ENCODE assay signal across 8 mouse cellular contexts in the genomic region with DNA sequence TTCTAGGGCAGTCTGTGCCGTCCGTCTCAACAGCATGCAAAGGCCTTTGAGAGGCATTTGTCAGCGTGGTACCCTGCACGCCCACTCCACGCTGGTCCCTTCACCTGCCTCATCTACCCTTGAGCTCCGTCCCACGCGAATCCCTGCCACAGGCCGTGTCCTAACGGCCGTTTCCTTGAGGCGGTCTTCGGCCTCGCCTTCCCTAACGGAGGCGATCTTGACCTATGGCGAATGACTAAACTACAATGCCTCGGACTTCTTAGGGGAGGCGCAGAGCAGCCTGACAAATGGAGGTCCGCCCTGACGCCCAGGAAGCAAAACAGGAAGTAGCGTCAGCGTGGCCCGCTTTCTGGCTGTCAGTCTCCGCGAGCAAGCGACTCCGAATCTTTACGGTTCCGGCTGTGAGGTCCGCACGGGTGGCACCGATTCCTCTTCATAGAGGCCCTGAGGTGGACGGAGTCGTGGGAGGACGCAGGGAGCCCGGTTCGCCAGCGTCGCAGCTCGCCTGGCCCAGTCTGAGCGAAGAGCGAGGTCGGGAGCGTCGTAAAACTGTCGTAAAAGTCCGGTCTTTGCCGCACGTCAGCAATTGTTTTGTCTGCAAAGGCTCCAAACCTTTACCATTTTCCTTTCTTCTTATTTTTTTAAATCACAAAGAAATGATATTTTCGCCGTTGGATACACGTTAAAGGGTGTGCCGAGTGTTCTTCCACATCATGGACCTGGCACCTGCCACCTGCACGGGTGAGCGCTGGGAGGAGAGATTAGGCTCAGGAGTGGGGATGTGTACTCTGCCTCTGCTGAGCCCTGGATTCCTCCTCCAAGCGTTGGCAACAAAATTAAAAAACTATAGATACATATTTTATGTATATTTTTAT. TPM values are rescaled to one million over a fixed set of nuclear protein-coding genes. Genes with fewer than 3 reads are reported as not detected.
A peak's percentile ranks its signal among the peaks of the same experiment; 100 is the strongest.
DNase-seq lines count a peak whose midpoint lies in the region; ATAC-seq and TF ChIP-seq lines count a peak whose summit lies in the region.

No protein-coding gene starts in this region.

- intact Hi-C loops in heart, postnatal 25 days (cut with DNase I), result loop anchor here (1.0 to 10.0 kb wide), 2 partner anchors 26 to 113 kb away; a partner anchor contains a TSS

- peak; percentile 57; the same call in 1 of the 2 replicates for TF ChIP-seq POLR2A in lung, adult 2 months (IDR thresholded peaks at IDR 0.05; ENCODE audit: borderline replicate concordance, extremely low read depth, low read depth, low read length)

- ATAC-seq in forebrain, embryonic 15.5 days (replicated peaks), result peak; percentile 89
- ATAC-seq in neutrophil, adult 5-6 weeks (ENCODE audit: extremely low read depth, insufficient number of reproducible peaks, low FRiP score, poor library complexity, severe bottlenecking), result peak; percentile 95

- peak overlapping the region; percentile 99 for H3K9ac ChIP-seq in ES-E14 (ENCODE audit: insufficient read depth, low read depth, low read length, poor library complexity, severe bottlenecking)
- H3K9ac ChIP-seq in forebrain, embryonic 15.5 days (replicated peaks), result peak overlapping the region; percentile 93

- H3K27me3 ChIP-seq in forebrain, embryonic 15.5 days, result no peaks in the 10 kb centered on the region

- TF ChIP-seq CTCF in lung, adult 2 months (IDR thresholded peaks at IDR 0.05; ENCODE audit: insufficient read depth, low read length), result no peak

- H3K27ac ChIP-seq in ES-E14 (ENCODE audit: insufficient read depth, low read depth, low read length, poor library complexity, severe bottlenecking), result peak overlapping the region; percentile 92
- peak overlapping the region; percentile 99 for H3K27ac ChIP-seq in forebrain, embryonic 15.5 days (replicated peaks)

- no peaks in the 10 kb centered on the region for H3K36me3 ChIP-seq in ES-E14 (ENCODE audit: control insufficient read depth, insufficient read depth, low read length, poor library complexity, severe bottlenecking)
- peaks cover 8% of the 10 kb centered on the region; the same call in 1 of the 2 replicates for H3K36me3 ChIP-seq in forebrain, embryonic 15.5 days

- in situ Hi-C loops in ES-E14 (cut with MboI; ENCODE audit: low sequenced_read_pairs in 2 of 2, unreplicated experiment in 2 of 2), result no loop called here

- no peaks in the 10 kb centered on the region for H3K9me3 ChIP-seq in ES-E14 (ENCODE audit: control insufficient read depth, insufficient read depth, low read depth, low read length)
- H3K9me3 ChIP-seq in forebrain, embryonic 15.5 days, result no peaks in the 10 kb centered on the region

- peaks cover 0 to 4% of the 10 kb centered on the region in 2 experiments; a peak in 1 of 4 replicates for H3K4me1 ChIP-seq in ES-E14 (ENCODE audit: control insufficient read depth in 2 of 2, insufficient read depth in 2 of 2, low read length in 2 of 2, poor library complexity in 1 of 2)
- H3K4me1 ChIP-seq in forebrain, embryonic 15.5 days, result peaks cover 12% of the 10 kb centered on the region
- H3K4me1 ChIP-seq in lung, adult 2 months (ENCODE audit: control insufficient read depth, insufficient read depth, low read length), result no peaks in the 10 kb centered on the region

- peak overlapping the region; percentile 68 for H3K4me2 ChIP-seq in forebrain, embryonic 15.5 days (replicated peaks)

- peak overlapping the region; percentile 98 to 99 for H3K4me3 ChIP-seq in ES-E14 (ENCODE audit: insufficient read depth in 1 of 2, low read depth in 1 of 2, low read length in 2 of 2, poor library complexity in 1 of 2, severe bottlenecking in 1 of 2)
- peak overlapping the region; percentile 80 for H3K4me3 ChIP-seq in forebrain, embryonic 15.5 days
- H3K4me3 ChIP-seq in lung, adult 2 months (replicated peaks; ENCODE audit: extremely low read depth, low read depth, low read length), result peak overlapping the region; percentile 91

- DNase-seq in ES-E14 (ENCODE audit: low read depth, low spot score), result peak; percentile 81
- peak; percentile 87 for DNase-seq in cerebellum, adult 11-12 months
- DNase-seq in heart, postnatal 25 days (ENCODE audit: low spot score), result peak; percentile 76
- peak; percentile 85 to 91 for DNase-seq in layer of hippocampus, adult 18-20 months (ENCODE audit: low spot score in 2 of 2)
- peak; percentile 94 for DNase-seq in lung, adult 2 months
- DNase-seq in thymus, adult 18-20 months, result peak; percentile 70 to 84

- under 1% methylated on average over 57 of the region's 57 CpGs for WGBS in forebrain, embryonic 15.5 days
- WGBS in lung, adult 2 months, result under 1% methylated on average over 57 of the region's 57 CpGs

TF ChIP-seq in ES-E14, 5 proteins besides CTCF, POLR2A, EP300 and RAD21:
- no peak for TF ChIP-seq ZNF384 (IDR thresholded peaks at IDR 0.05; ENCODE audit: low read depth, low read length)
- TF ChIP-seq MAFK (IDR thresholded peaks at IDR 0.05; ENCODE audit: insufficient read depth, low read depth, low read length), result 0 out of 2 replicates have a peak, but pooled peaks have one; percentile 42
- no peak for TF ChIP-seq CHD2 (IDR thresholded peaks at IDR 0.05; ENCODE audit: low read depth, low read length)
- TF ChIP-seq ZC3H11A (IDR thresholded peaks at IDR 0.05; ENCODE audit: borderline replicate concordance, low read depth, low read length), result no peak
- TF ChIP-seq HCFC1 (IDR thresholded peaks at IDR 0.05; ENCODE audit: borderline replicate concordance, insufficient read depth, low read length), result 0 out of 2 replicates have a peak, but pooled peaks have one; percentile 31

RNA-seq across cellular contexts. Expression of a gene that starts 26.2 kb away (rescaled TPM):
- total RNA-seq in ES-E14 (2012; rRNA removed), result 8.3 and 9.0 TPM in 2 replicates
- 46.7 and 47.4 TPM in 2 replicates for polyA plus RNA-seq in forebrain, embryonic 15.5 days (2015; fragmentation: Nextera tagmentation; extraction: Ambion mirVana)
- total RNA-seq in heart, postnatal 25 days (2021), result 1 to 10 TPM; 5.9 to 6.6 TPM
- total RNA-seq in layer of hippocampus, adult 18-20 months (2021), result 10 to 100 TPM; 17.1 to 18.0 TPM
- 1.7 and 2.6 TPM in 2 replicates for polyA plus RNA-seq in lung, adult 2 months (2012; rRNA removed)
- total RNA-seq in neutrophil, adult 5-6 weeks (2017), result 6.4 and 8.0 TPM in 2 replicates

RNA-seq across cellular contexts. Expression of a gene that starts 35.3 kb away (rescaled TPM):
- total RNA-seq in ES-E14 (2012; rRNA removed), result 185 and 224 TPM in 2 replicates
- polyA plus RNA-seq in forebrain, embryonic 15.5 days (2015; fragmentation: Nextera tagmentation; extraction: Ambion mirVana), result 510 and 551 TPM in 2 replicates
- 100 to 1,000 TPM; 218 to 220 TPM for total RNA-seq in heart, postnatal 25 days (2021)
- total RNA-seq in layer of hippocampus, adult 18-20 months (2021), result 100 to 1,000 TPM; 287 to 295 TPM
- 172 and 176 TPM in 2 replicates for polyA plus RNA-seq in lung, adult 2 months (2012; rRNA removed)
- total RNA-seq in neutrophil, adult 5-6 weeks (2017), result 154 and 184 TPM in 2 replicates

RNA-seq across cellular contexts. Expression of a gene that starts 37.2 kb away (rescaled TPM):
- 13.0 and 14.5 TPM in 2 replicates for total RNA-seq in ES-E14 (2012; rRNA removed)
- polyA plus RNA-seq in forebrain, embryonic 15.5 days (2015; fragmentation: Nextera tagmentation; extraction: Ambion mirVana), result 16.3 and 16.4 TPM in 2 replicates
- total RNA-seq in heart, postnatal 25 days (2021), result 10 to 100 TPM; 10.5 to 11.5 TPM
- total RNA-seq in layer of hippocampus, adult 18-20 months (2021), result 10 to 100 TPM; 22.5 to 22.7 TPM
- 55.6 and 59.7 TPM in 2 replicates for polyA plus RNA-seq in lung, adult 2 months (2012; rRNA removed)
- total RNA-seq in neutrophil, adult 5-6 weeks (2017), result 32.3 and 36.5 TPM in 2 replicates

RNA-seq across cellular contexts. Expression of a gene that starts 44.6 kb away (rescaled TPM):
- 58.6 and 66.6 TPM in 2 replicates for total RNA-seq in ES-E14 (2012; rRNA removed)
- 62.4 and 64.9 TPM in 2 replicates for polyA plus RNA-seq in forebrain, embryonic 15.5 days (2015; fragmentation: Nextera tagmentation; extraction: Ambion mirVana)
- total RNA-seq in heart, postnatal 25 days (2021), result 10 to 100 TPM; 18.3 to 19.2 TPM
- 10 to 100 TPM; 33.9 to 34.8 TPM for total RNA-seq in layer of hippocampus, adult 18-20 months (2021)
- polyA plus RNA-seq in lung, adult 2 months (2012; rRNA removed), result 14.8 and 17.9 TPM in 2 replicates
- total RNA-seq in neutrophil, adult 5-6 weeks (2017), result 9.8 and 11.5 TPM in 2 replicates

Comparison
In these comparisons a context has a peak if more than half of its experiments do, and no peak if none do; other contexts are left out.
1. Peak in every context shown above with its lines: DNase-seq, ATAC-seq, H3K4me3 ChIP-seq and H3K27ac ChIP-seq.